Mouse (Mus musculus) liver, embryonic 15.5 days (tissue): ENCODE data around the gene Dpp6. TPM values are rescaled to one million over a fixed set of nuclear protein-coding genes. Genes with fewer than 3 reads are reported as not detected.

ENCODE experiments used
- ATAC-seq: fragments of 200-750 bp; cut with Nextera tagmentation; 2 replicates; pipeline ENCODE4 v1.8.0; 2017; ENCODE audit warnings: moderate number of reproducible peaks, mild to moderate bottlenecking, moderate library complexity; ENCODE audit not compliant: insufficient read depth
- H3K27ac ChIP-seq: fragments of 300-500 bp; sonication (generic); replicated peaks from 2 replicates; pipeline ENCODE4 v1.5.1; 2015; ENCODE audit warnings: mild to moderate bottlenecking, inconsistent platforms
- H3K27me3 ChIP-seq: fragments of 300-500 bp; sonication (generic); 2 replicates; pipeline ENCODE4 v1.6.1; 2015; ENCODE audit warnings: mild to moderate bottlenecking, inconsistent platforms
- H3K36me3 ChIP-seq: fragments of 300-500 bp; sonication (generic); replicated peaks from 2 replicates; pipeline ENCODE4 v1.6.1; 2015; ENCODE audit warnings: moderate library complexity, mild to moderate bottlenecking, inconsistent platforms
- H3K4me1 ChIP-seq: fragments of 300-500 bp; sonication (generic); replicated peaks from 2 replicates; pipeline ENCODE4 v1.6.1; 2015; ENCODE audit warnings: inconsistent platforms
- H3K4me2 ChIP-seq: fragments of 300-500 bp; sonication (generic); 2 replicates; pipeline ENCODE4 v1.6.1; 2015; ENCODE audit warnings: moderate library complexity, mild to moderate bottlenecking, inconsistent platforms
- H3K4me3 ChIP-seq: fragments of 300-500 bp; sonication (generic); replicated peaks from 2 replicates; pipeline ENCODE4 v1.5.1; 2015; ENCODE audit warnings: mild to moderate bottlenecking, inconsistent platforms
- H3K9ac ChIP-seq: fragments of 300-500 bp; sonication (generic); 2 replicates; pipeline ENCODE4 v1.6.1; 2015; ENCODE audit warnings: moderate library complexity, mild to moderate bottlenecking, inconsistent platforms
- H3K9me3 ChIP-seq: fragments of 300-500 bp; sonication (generic); replicated peaks from 2 replicates; pipeline ENCODE4 v1.6.1; 2016; ENCODE audit warnings: inconsistent platforms
- WGBS: fragments of 180-500 bp; shearing (Covaris S2); methylation state at CpG from one replicate; pipeline ENCODE4 v1.1.7; 2015; ENCODE audit warnings: mixed read lengths; ENCODE audit not compliant: insufficient replicate concordance; 5-methylcytosine and 5-hydroxymethylcytosine counted together
- polyA plus RNA-seq: library from polyadenylated mRNA; unstranded; fragments of >200 nt; fragmentation: Nextera tagmentation; extraction: Ambion mirVana; gene quantifications from 2 replicates; pipeline ENCODE4 v1.2.1, GENCODE M21; 2015

Dpp6 gene
- polyA plus RNA-seq, 1 experiment from 2014 or later, result 0.15 TPM

- no peaks in the 10 kb centered on the region for H3K36me3 ChIP-seq
- 52% methylated on average over 5 of the region's 5 CpGs for WGBS
- no peak overlapping the region for H3K4me3 ChIP-seq
- no peaks in the 10 kb centered on the region for H3K27me3 ChIP-seq
- no peak overlapping the region for H3K27ac ChIP-seq
- no peaks in the 10 kb centered on the region for H3K9me3 ChIP-seq
- no peak overlapping the region for H3K9ac ChIP-seq
- ATAC-seq, result no peak
- no peak overlapping the region for H3K4me2 ChIP-seq
- H3K4me1 ChIP-seq, result no peaks in the 10 kb centered on the region
These were observed 522.4 kb downstream of the Dpp6 start for GRCm38 (mm10) chr5:27339196-27340030.

- Histone ChIP-seq H3K27me3 (no peaks in the 10 kb centered on the region), H3K9me3 (no peaks in the 10 kb centered on the region), H3K36me3 (no peaks in the 10 kb centered on the region), H3K4me3 (no peak overlapping the region), H3K9ac (no peak overlapping the region), H3K4me1 (no peaks in the 10 kb centered on the region), H3K4me2 (no peak overlapping the region), H3K27ac (no peak overlapping the region)
- WGBS, result 51% methylated on average over 6 of the region's 6 CpGs
- no peak for ATAC-seq
These were observed 525.3 kb downstream of the Dpp6 start for GRCm38 (mm10) chr5:27342276-27342675.

GRCm38 (mm10) chr5:27343626-27344025 lies 526.6 kb downstream of the Dpp6 start:
- 63% methylated on average over 1 of the region's 1 CpGs for WGBS

GRCm38 (mm10) chr5:27348181-27349095 lies 531.4 kb downstream of the Dpp6 start:
- Histone ChIP-seq H3K27ac (no peak overlapping the region), H3K36me3 (no peaks in the 10 kb centered on the region), H3K27me3 (no peaks in the 10 kb centered on the region), H3K4me3 (no peak overlapping the region), H3K4me2 (no peak overlapping the region), H3K9me3 (no peaks in the 10 kb centered on the region), H3K4me1 (no peaks in the 10 kb centered on the region), H3K9ac (no peak overlapping the region)
- no peak for ATAC-seq
- 52% methylated on average over 5 of the region's 5 CpGs for WGBS

More at GRCm38 (mm10) chr5:27343626-27344025, 526.6 kb downstream of the Dpp6 start:
- H3K4me2 ChIP-seq, result no peak overlapping the region
- ATAC-seq, result no peak
- no peak overlapping the region for H3K9ac ChIP-seq
- H3K4me1 ChIP-seq, result no peaks in the 10 kb centered on the region
- H3K27me3 ChIP-seq, result no peaks in the 10 kb centered on the region
- no peak overlapping the region for H3K4me3 ChIP-seq
- H3K36me3 ChIP-seq, result no peaks in the 10 kb centered on the region
- H3K27ac ChIP-seq, result no peak overlapping the region
- no peaks in the 10 kb centered on the region for H3K9me3 ChIP-seq

- Histone ChIP-seq H3K27me3 (no peaks in the 10 kb centered on the region), H3K4me3 (no peak overlapping the region), H3K4me2 (no peak overlapping the region), H3K9ac (no peak overlapping the region), H3K4me1 (no peaks in the 10 kb centered on the region), H3K9me3 (no peaks in the 10 kb centered on the region), H3K36me3 (no peaks in the 10 kb centered on the region), H3K27ac (no peak overlapping the region)
- 65% methylated on average over 3 of the region's 3 CpGs for WGBS
- ATAC-seq, result no peak
These were observed 540.6 kb downstream of the Dpp6 start for GRCm38 (mm10) chr5:27357630-27358029.

GRCm38 (mm10) chr5:27365946-27366345 lies 548.9 kb downstream of the Dpp6 start:
- H3K27me3 ChIP-seq, result no peaks in the 10 kb centered on the region
- H3K4me3 ChIP-seq, result no peak overlapping the region
- WGBS, result 40% methylated on average over 2 of the region's 2 CpGs
- no peak overlapping the region for H3K9ac ChIP-seq
- ATAC-seq, result no peak
- no peaks in the 10 kb centered on the region for H3K9me3 ChIP-seq
- no peak overlapping the region for H3K4me2 ChIP-seq
- no peaks in the 10 kb centered on the region for H3K4me1 ChIP-seq
- no peak overlapping the region for H3K27ac ChIP-seq
- no peaks in the 10 kb centered on the region for H3K36me3 ChIP-seq

- no peak overlapping the region for H3K4me2 ChIP-seq
- H3K36me3 ChIP-seq, result no peaks in the 10 kb centered on the region
- H3K9me3 ChIP-seq, result no peaks in the 10 kb centered on the region
- H3K4me3 ChIP-seq, result no peak overlapping the region
- no peaks in the 10 kb centered on the region for H3K4me1 ChIP-seq
- H3K27me3 ChIP-seq, result no peaks in the 10 kb centered on the region
- no peak for ATAC-seq
- H3K27ac ChIP-seq, result no peak overlapping the region
- WGBS, result 35% methylated on average over 3 of the region's 3 CpGs
- no peak overlapping the region for H3K9ac ChIP-seq
These were observed 553.8 kb downstream of the Dpp6 start for GRCm38 (mm10) chr5:27370814-27371213.

GRCm38 (mm10) chr5:27373931-27374330 lies 556.9 kb downstream of the Dpp6 start:
- Histone ChIP-seq H3K27ac (no peak overlapping the region), H3K9me3 (no peaks in the 10 kb centered on the region), H3K4me3 (no peak overlapping the region), H3K36me3 (no peaks in the 10 kb centered on the region), H3K4me2 (no peak overlapping the region), H3K27me3 (no peaks in the 10 kb centered on the region), H3K9ac (no peak overlapping the region), H3K4me1 (no peaks in the 10 kb centered on the region)
- ATAC-seq, result no peak
- WGBS, result 53% methylated on average over 1 of the region's 1 CpGs

GRCm38 (mm10) chr5:27375841-27376240 lies 558.8 kb downstream of the Dpp6 start:
- Histone ChIP-seq H3K4me1 (no peaks in the 10 kb centered on the region), H3K27me3 (no peaks in the 10 kb centered on the region), H3K36me3 (no peaks in the 10 kb centered on the region), H3K9ac (no peak overlapping the region), H3K4me3 (no peak overlapping the region), H3K9me3 (no peaks in the 10 kb centered on the region), H3K27ac (no peak overlapping the region), H3K4me2 (no peak overlapping the region)
- 62% methylated on average over 3 of the region's 3 CpGs for WGBS
- ATAC-seq, result no peak

GRCm38 (mm10) chr5:27380656-27381385 lies 563.8 kb downstream of the Dpp6 start:
- 54% methylated on average over 4 of the region's 4 CpGs for WGBS
- Histone ChIP-seq H3K36me3 (no peaks in the 10 kb centered on the region), H3K9ac (no peak overlapping the region), H3K4me2 (no peak overlapping the region), H3K4me3 (no peak overlapping the region), H3K27ac (no peak overlapping the region), H3K27me3 (no peaks in the 10 kb centered on the region), H3K9me3 (no peaks in the 10 kb centered on the region), H3K4me1 (no peaks in the 10 kb centered on the region)
- no peak for ATAC-seq

GRCm38 (mm10) chr5:27398371-27398770 lies 581.4 kb downstream of the Dpp6 start:
- WGBS, result 51% methylated on average over 3 of the region's 3 CpGs

More at GRCm38 (mm10) chr5:27398371-27398770, 581.4 kb downstream of the Dpp6 start:
- H3K27me3 ChIP-seq, result no peaks in the 10 kb centered on the region
- no peaks in the 10 kb centered on the region for H3K9me3 ChIP-seq
- no peak for ATAC-seq
- no peaks in the 10 kb centered on the region for H3K36me3 ChIP-seq
- H3K9ac ChIP-seq, result no peak overlapping the region
- H3K4me1 ChIP-seq, result no peaks in the 10 kb centered on the region
- H3K4me3 ChIP-seq, result no peak overlapping the region
- no peak overlapping the region for H3K4me2 ChIP-seq
- H3K27ac ChIP-seq, result no peak overlapping the region
